Mouse (Mus musculus): ENCODE results near the gene Adssl1. TPM values are rescaled to one million over a fixed set of nuclear protein-coding genes. Genes with fewer than 3 reads are reported as not detected.

Gene Adssl1
- total and polyA plus RNA-seq, 3 experiments, result 10.2 to 29.4 (median 10.7) TPM

DNA sequence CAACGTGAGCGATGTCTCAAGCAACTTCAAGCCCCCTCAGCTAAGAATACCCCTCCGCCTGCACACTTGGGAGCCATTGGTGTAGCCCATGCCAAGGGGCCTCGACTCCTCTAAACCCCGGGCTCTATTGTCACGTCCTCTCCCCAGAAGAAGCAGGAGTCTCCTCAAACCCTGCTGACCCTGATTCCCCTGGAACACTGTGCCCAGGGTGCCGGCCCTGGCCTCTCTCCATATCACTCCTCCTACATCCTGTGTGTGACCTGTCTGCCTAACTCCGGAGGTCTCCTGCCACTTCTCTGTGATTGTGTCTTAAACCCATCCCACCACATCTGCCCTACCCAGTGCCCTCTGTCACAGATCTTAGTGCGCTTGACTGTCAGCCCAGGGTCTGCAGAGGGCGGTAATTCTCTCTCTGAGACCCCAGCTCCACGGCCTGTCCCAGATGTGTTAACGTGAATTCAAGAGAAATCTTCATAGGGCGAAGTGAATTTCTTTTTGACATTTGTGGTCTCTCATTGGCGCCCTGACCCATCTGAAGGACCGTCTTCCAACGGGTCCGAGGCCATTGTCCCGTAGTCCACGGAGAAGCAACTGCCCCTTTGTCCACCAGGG is 58.2 kb downstream of the Adssl1 start:
- Histone ChIP-seq H3K27ac (ENCODE audit: insufficient read depth, low read depth) (no peak overlapping the region), H3K27me3 (replicated peaks) (peaks cover 70% of the 10 kb centered on the region)
- in situ Hi-C loops (cut with MboI; ENCODE audit: low pct_ligation_motif_present, low pct_unique_long_range_greater_than_20kb, low sequenced_read_pairs), result no loop called here

DNA sequence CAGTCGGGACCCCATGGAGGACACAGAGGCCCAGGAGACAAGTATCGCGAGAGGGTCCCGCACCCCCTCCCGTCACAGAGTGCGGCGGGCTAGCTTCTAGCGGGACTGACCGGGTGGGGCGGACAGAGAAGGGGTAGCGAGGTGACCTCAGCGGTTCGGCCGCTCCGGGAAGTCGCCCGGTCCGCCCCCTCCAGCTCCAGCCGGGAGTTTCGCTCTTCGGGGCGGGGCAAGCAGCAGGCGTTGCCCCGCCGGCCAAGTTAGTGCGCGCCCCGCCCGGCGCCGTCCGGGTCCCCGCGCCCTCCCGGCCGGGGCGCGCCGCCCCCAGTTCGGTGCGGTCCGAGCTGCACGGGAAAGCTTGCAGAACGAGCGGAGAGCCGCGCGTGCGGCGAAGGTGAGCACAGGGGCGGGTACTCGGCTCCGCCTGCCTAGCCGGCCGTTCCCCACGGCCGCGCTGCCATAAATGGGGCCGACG is 58.7 kb downstream of the Adssl1 start, which contains the start of gene Zbtb42:
Zbtb42 (plus strand) TSS at position 274 of the 472 bp plus-strand sequence.
- Histone ChIP-seq H3K9me3 (replicated peaks; ENCODE audit: low read length) (peaks cover 3% of the 10 kb centered on the region), H3K79me2 (replicated peaks; ENCODE audit: control insufficient read depth, extremely low read depth, insufficient read depth, poor library complexity, severe bottlenecking) (peaks cover 2% of the 10 kb centered on the region; the same call in 1 of the 2 replicates), H3K4me3 (replicated peaks in 1 of 3; ENCODE audit: low read depth in 2 of 3, low read length in 2 of 3, poor library complexity in 1 of 3) (peak within 1 kb of the TSS; percentile 23 to 78 (median 45)), H3K36me3 (replicated peaks in 1 of 2; ENCODE audit: control insufficient read depth in 1 of 2, insufficient read depth in 1 of 2, low read length in 1 of 2) (no peaks in the 10 kb centered on the region), H3K4me1 (ENCODE audit: control insufficient read depth in 1 of 2, insufficient read depth in 2 of 2) (peaks cover 11 to 21% of the 10 kb centered on the region in 2 experiments), H3K9ac (ENCODE audit: insufficient read depth, low read depth) (peak within 1 kb of the TSS; percentile 21), H3K27me3 (replicated peaks) (peaks cover 76% of the 10 kb centered on the region), H3K4me2 (ENCODE audit: insufficient read depth, low read depth, poor library complexity, severe bottlenecking) (peak within 1 kb of the TSS; percentile 81), H3K27ac (ENCODE audit: insufficient read depth, low read depth) (no peak within 1 kb of the TSS)
- in situ Hi-C loops (cut with MboI; ENCODE audit: low pct_ligation_motif_present, low pct_unique_long_range_greater_than_20kb, low sequenced_read_pairs) (no loop called here), dilution Hi-C loops (cut with MboI; ENCODE audit: extremely low pct_ligation_motif_present, extremely low pct_unique_long_range_greater_than_20kb, low sequenced_read_pairs) (no loop called here)
- no peak for DNase-seq (ENCODE audit: extremely low read depth)
- TF ChIP-seq JUND (conservative IDR thresholded peaks at IDR 0.05; ENCODE audit: low read depth, low read length), result no peak
- TF ChIP-seq MAFK (IDR thresholded peaks at IDR 0.05; ENCODE audit: insufficient replicate concordance, low read length), result no peak
- TF ChIP-seq HCFC1 (IDR thresholded peaks at IDR 0.05; ENCODE audit: low read depth, low read length), result no peak
- TF ChIP-seq MYC (IDR thresholded peaks at IDR 0.05; ENCODE audit: low read depth, low read length), result no peak
- TF ChIP-seq TBP (conservative IDR thresholded peaks at IDR 0.05; ENCODE audit: low read depth, low read length), result no peak
- no peak for TF ChIP-seq POLR2AphosphoS2 (IDR thresholded peaks at IDR 0.05; ENCODE audit: low read depth, low read length)
- TF ChIP-seq USF1 (IDR thresholded peaks at IDR 0.05; ENCODE audit: low read depth, low read length), result no peak
- TF ChIP-seq ZMIZ1 (IDR thresholded peaks at IDR 0.05; ENCODE audit: low read depth, low read length), result no peak
- TF ChIP-seq ELF1 (IDR thresholded peaks at IDR 0.05; ENCODE audit: low read depth, low read length), result no peak
- no peak for TF ChIP-seq NELFE (IDR thresholded peaks at IDR 0.05; ENCODE audit: low read depth, low read length)
- TF ChIP-seq JUN (IDR thresholded peaks at IDR 0.05; ENCODE audit: insufficient read depth, low read depth, low read length), result no peak
- TF ChIP-seq POLR2A (IDR thresholded peaks at IDR 0.05; ENCODE audit: low read depth, low read length), result no peak
- no peak for TF ChIP-seq UBTF (IDR thresholded peaks at IDR 0.05; ENCODE audit: low read depth, low read length)
- no peak for TF ChIP-seq KAT2A (IDR thresholded peaks at IDR 0.05; ENCODE audit: insufficient replicate concordance, low read length)
- no peak for TF ChIP-seq PAX5 (IDR thresholded peaks at IDR 0.05; ENCODE audit: low read length)
- no peak for TF ChIP-seq ZC3H11A (IDR thresholded peaks at IDR 0.05; ENCODE audit: low read depth, low read length)
- TF ChIP-seq TCF12 (IDR thresholded peaks at IDR 0.05; ENCODE audit: low read depth, low read length), result no peak
- TF ChIP-seq CHD2 (IDR thresholded peaks at IDR 0.05; ENCODE audit: low read length), result no peak
- TF ChIP-seq CTCF (conservative IDR thresholded peaks at IDR 0.05 in 1 of 2, IDR thresholded peaks at IDR 0.05 in 1 of 2; ENCODE audit: low read depth in 2 of 2, low read length in 2 of 2), result no peak

More for the DNA sequence above, 58.2 kb downstream of the Adssl1 start:
- H3K4me3 ChIP-seq (replicated peaks in 1 of 3; ENCODE audit: low read depth in 2 of 3, low read length in 2 of 3, poor library complexity in 1 of 3), result peak overlapping the region in 1 of 3 experiments; percentile 78
- H3K79me2 ChIP-seq (replicated peaks; ENCODE audit: control insufficient read depth, extremely low read depth, insufficient read depth, poor library complexity, severe bottlenecking), result peaks cover 8% of the 10 kb centered on the region
- H3K9me3 ChIP-seq (replicated peaks; ENCODE audit: low read length), result peaks cover 3% of the 10 kb centered on the region
- peaks cover 11 to 23% of the 10 kb centered on the region in 2 experiments for H3K4me1 ChIP-seq (ENCODE audit: control insufficient read depth in 1 of 2, insufficient read depth in 2 of 2)
- H3K36me3 ChIP-seq (replicated peaks in 1 of 2; ENCODE audit: control insufficient read depth in 1 of 2, insufficient read depth in 1 of 2, low read length in 1 of 2), result no peaks in the 10 kb centered on the region
- peak overlapping the region; percentile 81 for H3K4me2 ChIP-seq (ENCODE audit: insufficient read depth, low read depth, poor library complexity, severe bottlenecking)
- TF ChIP-seq USF1 (IDR thresholded peaks at IDR 0.05; ENCODE audit: low read depth, low read length) (no peak), NRF1 (IDR thresholded peaks at IDR 0.05; ENCODE audit: low read depth, low read length) (no peak), RAD21 (IDR thresholded peaks at IDR 0.05; ENCODE audit: low read depth, low read length) (no peak), JUN (IDR thresholded peaks at IDR 0.05; ENCODE audit: insufficient read depth, low read depth, low read length) (no peak), EP300 (IDR thresholded peaks at IDR 0.05; ENCODE audit: low read length) (no peak), CTCF (conservative IDR thresholded peaks at IDR 0.05 in 1 of 2, IDR thresholded peaks at IDR 0.05 in 1 of 2; ENCODE audit: low read depth in 2 of 2, low read length in 2 of 2) (no peak), ELF1 (IDR thresholded peaks at IDR 0.05; ENCODE audit: low read depth, low read length) (no peak), POLR2AphosphoS2 (IDR thresholded peaks at IDR 0.05; ENCODE audit: low read depth, low read length) (no peak), MYC (IDR thresholded peaks at IDR 0.05; ENCODE audit: low read depth, low read length) (no peak), MXI1 (IDR thresholded peaks at IDR 0.05; ENCODE audit: low read depth, low read length) (no peak), ZC3H11A (IDR thresholded peaks at IDR 0.05; ENCODE audit: low read depth, low read length) (no peak), ZKSCAN1 (IDR thresholded peaks at IDR 0.05; ENCODE audit: borderline replicate concordance, low read depth, low read length) (no peak), MAX (IDR thresholded peaks at IDR 0.05; ENCODE audit: low read length) (no peak), RCOR1 (conservative IDR thresholded peaks at IDR 0.05; ENCODE audit: low read depth, low read length) (no peak)
- H3K9ac ChIP-seq (ENCODE audit: insufficient read depth, low read depth), result no peak overlapping the region
- dilution Hi-C loops (cut with MboI; ENCODE audit: extremely low pct_ligation_motif_present, extremely low pct_unique_long_range_greater_than_20kb, low sequenced_read_pairs), result no loop called here
- DNase-seq (ENCODE audit: extremely low read depth), result no peak
